Mouse (Mus musculus): ENCODE data around the gene Bicra.

- TF ChIP-seq POLR2A (IDR thresholded peaks at IDR 0.05; ENCODE audit: borderline replicate concordance, low read depth, low read length) (no peak), CTCF (IDR thresholded peaks at IDR 0.05; ENCODE audit: low read depth, low read length) (no peak)
These were observed 32.9 kb upstream of the Bicra start for GRCm38 (mm10) chr7:16080581-16080980.
